Mouse (Mus musculus) myocyte (in vitro differentiated cells): ENCODE data around the gene Cnga4. TPM values are rescaled to one million over a fixed set of nuclear protein-coding genes. Genes with fewer than 3 reads are reported as not detected.

Experiments
- H3K27me3 ChIP-seq: one replicate; pipeline ENCODE4 v1.6.1; 2011; ENCODE audit not compliant: control insufficient read depth, insufficient read depth, insufficient read length
- H3K36me3 ChIP-seq: one replicate; pipeline ENCODE4 v1.6.1; 2011; ENCODE audit not compliant: control insufficient read depth, insufficient read depth
- H3K4me2 ChIP-seq: one replicate; pipeline ENCODE4 v1.6.1; 2011; ENCODE audit warnings: low read depth, control low read depth
- H3K4me3 ChIP-seq: one replicate; pipeline ENCODE4 v1.5.1; 2011; ENCODE audit warnings: mild to moderate bottlenecking, control low read depth, moderate library complexity
- H3K79me2 ChIP-seq: one replicate; pipeline ENCODE4 v1.6.1; 2011; ENCODE audit not compliant: control insufficient read depth, insufficient read depth
- H3ac ChIP-seq: one replicate; pipeline ENCODE4 v1.6.1; 2011; ENCODE audit not compliant: control insufficient read depth, insufficient read length
- CEBPB ChIP-seq: IDR thresholded peaks from 2 replicates; pipeline ENCODE4 v1.6.1; 2011; ENCODE audit warnings: mild to moderate bottlenecking, moderate library complexity; ENCODE audit not compliant: poor library complexity, insufficient read depth, severe bottlenecking
- E2F4 ChIP-seq: IDR thresholded peaks from one replicate; pipeline ENCODE4 v1.6.1; 2011; ENCODE audit warnings: mild to moderate bottlenecking, control low read depth, moderate library complexity; ENCODE audit not compliant: insufficient read depth
- MAX ChIP-seq: IDR thresholded peaks from one replicate; pipeline ENCODE4 v1.6.1; 2011; ENCODE audit warnings: low read depth, mild to moderate bottlenecking, control low read depth
- MYOD1 ChIP-seq, 3 experiments: IDR thresholded peaks; one replicate each; pipeline ENCODE4 v1.6.1; 2011; ENCODE audit warnings: control low read depth in 2 of 3, low read depth in 2 of 3, mild to moderate bottlenecking in 2 of 3, moderate library complexity in 1 of 3; ENCODE audit not compliant: insufficient read length in 2 of 3, control insufficient read depth in 1 of 3
- MYOG ChIP-seq, 3 experiments: IDR thresholded peaks; one replicate each; pipeline ENCODE4 v1.6.1; 2011; ENCODE audit warnings: control low read depth in 2 of 3, low read depth in 2 of 3, mild to moderate bottlenecking in 2 of 3; ENCODE audit not compliant: insufficient read length in 2 of 3, control insufficient read depth in 1 of 3, insufficient read depth in 1 of 3
- POLR2A ChIP-seq: IDR thresholded peaks from one replicate; pipeline ENCODE4 v1.6.1; 2011; ENCODE audit warnings: low read depth, mild to moderate bottlenecking, control low read depth, moderate library complexity; ENCODE audit not compliant: insufficient read length
- POLR2AphosphoS2 ChIP-seq: IDR thresholded peaks from one replicate; pipeline ENCODE4 v1.6.1; 2011; ENCODE audit warnings: low read depth, control low read depth; ENCODE audit not compliant: insufficient read length
- REST ChIP-seq: IDR thresholded peaks from one replicate; pipeline ENCODE4 v1.6.1; 2011; ENCODE audit warnings: mild to moderate bottlenecking, control low read depth, moderate library complexity; ENCODE audit not compliant: insufficient read depth, insufficient read length
- SRF ChIP-seq: IDR thresholded peaks from one replicate; pipeline ENCODE4 v1.6.1; 2011; ENCODE audit warnings: low read depth; ENCODE audit not compliant: control insufficient read depth, insufficient read length
- TCF12 ChIP-seq: IDR thresholded peaks from one replicate; pipeline ENCODE4 v1.6.1; 2011; ENCODE audit warnings: mild to moderate bottlenecking, control low read depth; ENCODE audit not compliant: poor library complexity, insufficient read depth, severe bottlenecking
- TCF3 ChIP-seq: IDR thresholded peaks from one replicate; pipeline ENCODE4 v1.6.1; 2011; ENCODE audit warnings: low read depth, control low read depth; ENCODE audit not compliant: insufficient read length
- USF1 ChIP-seq: IDR thresholded peaks from one replicate; pipeline ENCODE4 v1.6.1; 2011; ENCODE audit warnings: low read depth, mild to moderate bottlenecking, control low read depth, moderate library complexity
- polyA plus RNA-seq: library from polyadenylated mRNA; unstranded; fragments of >200 nt; fragmentation: generic; extraction: Trizol; gene quantifications from one replicate; pipeline ENCODE4 v1.2.1, GENCODE M21; 2012; ENCODE audit warnings: missing spikeins

The Cnga4 gene
- polyA plus RNA-seq, 1 experiment: 0.05 TPM

DNA sequence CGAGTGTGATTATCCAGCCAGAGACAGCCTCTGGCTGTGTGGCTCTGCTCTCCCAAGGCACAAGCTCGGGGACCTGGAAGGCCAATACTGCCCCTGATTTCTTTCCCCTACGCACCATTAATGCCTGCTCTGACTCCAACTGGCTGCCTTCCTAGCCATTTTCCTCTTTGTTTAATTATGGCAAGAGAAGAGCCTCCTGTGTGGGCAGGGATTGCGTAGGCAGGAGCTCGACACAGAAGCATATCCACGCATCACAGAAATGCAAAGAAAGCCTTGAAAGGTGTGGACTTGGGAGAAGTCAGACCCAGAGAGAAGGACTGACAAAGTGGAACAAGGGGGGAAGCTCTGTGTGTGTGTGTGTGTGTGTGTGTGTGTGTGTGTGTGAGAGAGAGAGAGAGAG is 10.0 kb downstream of the Cnga4 start:
- TF ChIP-seq MYOD1 (IDR thresholded peaks at IDR 0.05; ENCODE audit: control insufficient read depth in 1 of 3, insufficient read length in 2 of 3, low read depth in 2 of 3) (no peak), SRF (no peak), REST (no peak), E2F4 (no peak), TCF3 (no peak), POLR2AphosphoS2 (no peak), MAX (no peak), USF1 (no peak), POLR2A (no peak), TCF12 (no peak), MYOG (IDR thresholded peaks at IDR 0.05; ENCODE audit: control insufficient read depth in 1 of 3, insufficient read depth in 1 of 3, insufficient read length in 2 of 3, low read depth in 2 of 3) (no peak), CEBPB (no peak)
- Histone ChIP-seq H3K4me2 (no peak overlapping the region), H3K79me2 (no peaks in the 10 kb centered on the region)

DNA sequence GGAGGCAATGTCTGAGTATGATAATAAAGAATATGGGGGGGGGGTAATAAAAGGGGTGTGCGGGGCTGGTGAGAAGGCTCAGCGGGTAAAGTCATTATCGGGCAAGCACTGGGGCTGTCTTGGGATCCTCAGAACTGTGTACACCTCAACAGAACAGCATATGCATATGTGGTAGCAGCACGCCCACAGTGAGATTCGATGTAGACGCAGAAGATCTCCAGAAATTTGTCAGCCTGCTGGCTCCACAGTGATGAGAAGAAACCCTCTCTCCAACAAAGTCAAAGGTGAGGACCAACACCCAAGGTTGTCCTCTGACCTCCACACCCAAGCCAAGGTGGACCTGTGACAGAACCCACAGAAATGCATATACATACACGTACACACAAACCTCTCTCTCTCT is 12.2 kb downstream of the Cnga4 start:
- H3K27me3 ChIP-seq: no peaks in the 10 kb centered on the region
- H3K36me3 ChIP-seq: no peaks in the 10 kb centered on the region
- H3K79me2 ChIP-seq: no peaks in the 10 kb centered on the region
- no peak overlapping the region for H3K4me3 ChIP-seq
- H3ac ChIP-seq: no peak overlapping the region
- no peak overlapping the region for H3K4me2 ChIP-seq
- no peak for TF ChIP-seq SRF

More for the DNA sequence above, 10.0 kb downstream of the Cnga4 start:
- no peaks in the 10 kb centered on the region for H3K36me3 ChIP-seq
- H3K4me3 ChIP-seq: no peak overlapping the region
- H3ac ChIP-seq: no peak overlapping the region
- peaks cover 4% of the 10 kb centered on the region for H3K27me3 ChIP-seq

DNA sequence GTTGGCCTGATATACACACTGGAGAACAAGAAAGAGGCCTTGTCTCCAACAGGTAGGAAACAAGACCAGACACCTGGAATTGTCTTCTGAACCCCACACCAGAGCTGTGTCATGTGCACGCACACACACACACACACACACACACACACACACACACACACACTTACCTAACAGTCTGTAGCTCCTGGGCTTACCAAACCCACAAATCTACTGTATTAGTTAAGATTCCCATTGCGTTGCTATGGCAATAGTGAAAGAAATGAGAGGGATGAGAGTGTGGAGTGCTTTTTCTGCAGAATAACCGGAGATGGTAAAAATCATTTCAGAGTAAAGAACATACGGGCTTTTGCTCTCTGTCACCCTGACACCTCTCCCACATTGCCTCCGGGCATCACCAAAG is 13.7 kb downstream of the Cnga4 start:
- H3K4me3 ChIP-seq: no peak overlapping the region
- no peak overlapping the region for H3K4me2 ChIP-seq
- H3K36me3 ChIP-seq: no peaks in the 10 kb centered on the region
- H3K79me2 ChIP-seq: no peaks in the 10 kb centered on the region
- no peaks in the 10 kb centered on the region for H3K27me3 ChIP-seq
- H3ac ChIP-seq: no peak overlapping the region
- no peak for TF ChIP-seq MYOG (IDR thresholded peaks at IDR 0.05; ENCODE audit: control insufficient read depth in 1 of 3, insufficient read depth in 1 of 3, insufficient read length in 2 of 3, low read depth in 2 of 3)
- TF ChIP-seq MAX: no peak
- no peak for TF ChIP-seq REST
- TF ChIP-seq MYOD1 (IDR thresholded peaks at IDR 0.05; ENCODE audit: control insufficient read depth in 1 of 3, insufficient read length in 2 of 3, low read depth in 2 of 3): no peak
- TF ChIP-seq CEBPB: no peak
- TF ChIP-seq TCF3: no peak
- no peak for TF ChIP-seq POLR2A
- TF ChIP-seq POLR2AphosphoS2: no peak
- TF ChIP-seq SRF: no peak
- no peak for TF ChIP-seq TCF12
- no peak for TF ChIP-seq E2F4
- no peak for TF ChIP-seq USF1

DNA sequence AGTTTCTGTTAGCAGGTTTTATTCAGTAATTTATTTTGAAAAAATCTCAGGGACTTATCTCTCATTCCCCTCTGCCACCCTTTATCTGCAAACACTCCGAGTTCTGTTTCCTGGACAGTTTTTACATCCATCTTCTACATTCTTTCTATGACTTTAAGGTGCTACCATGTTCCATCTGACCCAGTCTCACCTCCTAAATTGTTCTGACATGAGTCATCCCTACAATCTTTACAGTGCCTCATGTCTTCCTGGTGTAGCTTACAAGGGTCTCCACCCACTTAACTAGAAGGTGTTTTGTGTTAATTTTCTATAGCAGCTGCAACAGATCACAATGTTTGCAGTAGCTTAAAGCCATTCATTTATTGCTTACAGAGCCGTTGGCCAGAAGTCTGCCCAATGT is 16.5 kb downstream of the Cnga4 start:
- H3ac ChIP-seq: no peak overlapping the region
- H3K79me2 ChIP-seq: no peaks in the 10 kb centered on the region
- no peaks in the 10 kb centered on the region for H3K36me3 ChIP-seq
- TF ChIP-seq SRF (no peak), POLR2A (no peak), MYOD1 (IDR thresholded peaks at IDR 0.05; ENCODE audit: control insufficient read depth in 1 of 3, insufficient read length in 2 of 3, low read depth in 2 of 3) (no peak), MYOG (IDR thresholded peaks at IDR 0.05; ENCODE audit: control insufficient read depth in 1 of 3, insufficient read depth in 1 of 3, insufficient read length in 2 of 3, low read depth in 2 of 3) (no peak), CEBPB (no peak), POLR2AphosphoS2 (no peak), REST (no peak), USF1 (no peak), E2F4 (no peak), MAX (no peak), TCF12 (no peak), TCF3 (no peak)
- H3K27me3 ChIP-seq: peaks cover 21% of the 10 kb centered on the region
- H3K4me3 ChIP-seq: no peak overlapping the region
- no peak overlapping the region for H3K4me2 ChIP-seq

DNA sequence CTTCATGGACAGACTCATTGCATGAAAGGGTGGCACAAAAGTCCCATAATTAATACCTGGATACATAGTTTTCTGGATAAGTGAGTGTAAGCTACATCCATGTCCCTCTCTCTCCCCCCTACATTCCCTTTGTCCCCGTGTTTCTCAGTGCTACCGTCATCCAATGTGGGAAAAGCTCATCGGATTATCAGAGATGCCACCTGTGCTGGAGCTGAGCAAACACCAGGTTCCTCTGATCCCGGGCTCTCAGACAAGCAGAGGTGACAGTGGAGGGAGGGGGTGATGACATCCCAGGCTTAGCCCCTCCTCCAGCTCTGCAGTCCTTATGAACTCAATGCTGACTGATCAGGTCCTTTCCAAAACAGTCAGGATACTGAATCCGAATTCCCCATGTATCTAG is 20.0 kb downstream of the Cnga4 start:
- H3K79me2 ChIP-seq: no peaks in the 10 kb centered on the region
- TF ChIP-seq POLR2AphosphoS2 (no peak), TCF3 (no peak), CEBPB (no peak), TCF12 (no peak), MYOG (IDR thresholded peaks at IDR 0.05; ENCODE audit: control insufficient read depth in 1 of 3, insufficient read depth in 1 of 3, insufficient read length in 2 of 3, low read depth in 2 of 3) (no peak), REST (no peak), USF1 (no peak), MYOD1 (IDR thresholded peaks at IDR 0.05; ENCODE audit: control insufficient read depth in 1 of 3, insufficient read length in 2 of 3, low read depth in 2 of 3) (no peak)
- H3K4me2 ChIP-seq: no peak overlapping the region
- no peak overlapping the region for H3ac ChIP-seq
- no peaks in the 10 kb centered on the region for H3K36me3 ChIP-seq
- no peak overlapping the region for H3K4me3 ChIP-seq
- peaks cover 30% of the 10 kb centered on the region for H3K27me3 ChIP-seq
